Mouse (Mus musculus) layer of hippocampus, adult 9-11 months (tissue): Measurements from ENCODE around the gene Gm17349.

Experiments used
- DNase-seq: peaks from one replicate; pipeline ENCODE4 v3.0.0; 2022

Gene Gm17349

GRCm38 (mm10) chr15:99658437-99658836 is 46.9 kb downstream of the Gm17349 start:
- no peak for DNase-seq

- no peak for DNase-seq
Measured at GRCm38 (mm10) chr15:99655956-99656355, 49.3 kb downstream of the Gm17349 start.

- no peak for DNase-seq
Measured at GRCm38 (mm10) chr15:99653876-99654275, 51.4 kb downstream of the Gm17349 start.

GRCm38 (mm10) chr15:99653291-99653690 is 52.0 kb downstream of the Gm17349 start:
- DNase-seq, result no peak
